Mouse (Mus musculus): ENCODE data around the gene Rab4a.

DNA sequence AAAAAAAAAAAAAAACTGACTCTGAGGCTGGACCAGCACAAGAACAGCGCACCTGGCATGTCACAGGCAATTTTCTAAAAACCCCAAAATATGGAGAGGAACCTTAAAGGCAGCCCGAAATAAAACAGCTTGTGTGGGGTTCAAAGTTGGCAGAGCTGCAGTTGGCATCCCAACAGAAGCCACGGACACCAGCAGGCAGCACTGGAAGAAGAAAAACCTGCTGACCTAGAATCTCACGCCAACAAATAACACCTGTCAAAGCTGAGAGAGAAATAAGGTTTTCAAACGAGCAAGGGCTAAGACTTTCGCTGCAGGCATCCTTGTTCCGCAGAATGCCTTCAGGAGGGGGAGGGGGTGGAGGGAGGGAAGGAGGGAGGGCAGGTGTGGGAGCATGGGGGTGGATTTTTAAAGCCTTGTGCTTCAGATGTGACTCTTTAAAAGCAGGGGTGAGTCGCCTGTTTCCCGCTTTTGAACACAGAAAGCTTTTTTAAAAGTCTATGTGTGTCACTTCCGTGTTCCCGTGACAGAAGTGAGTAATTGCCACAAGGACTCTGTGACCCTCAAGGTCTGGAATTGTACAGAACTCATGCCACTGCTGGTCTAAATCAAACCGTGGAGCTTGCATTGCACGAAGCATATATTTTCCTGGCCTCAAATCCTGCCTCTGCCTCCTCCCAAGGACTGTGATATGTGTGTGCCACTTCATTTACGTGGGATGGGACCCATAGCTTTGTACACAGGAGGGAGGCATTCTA is 17.2 kb upstream of the Rab4a start:
- TF ChIP-seq CTCF (IDR thresholded peaks at IDR 0.05; ENCODE audit: control insufficient read depth, insufficient read depth, insufficient replicate concordance, low read depth, low read length) = no peak
- TF ChIP-seq POLR2A (IDR thresholded peaks at IDR 0.05; ENCODE audit: control insufficient read depth, low read depth, low read length) = no peak
